Mouse (Mus musculus): ENCODE measurements at regions not wholly inside any gene's neighbourhood (a gene's known extent, or its start where the extent isn't known, plus 50 kb on each side); places are given as distances from the start of the nearest gene placed in this dataset.
"Not testable (repeated sequence)": the region's sequence is repeated elsewhere in the genome, so short reads cannot be mapped to it uniquely, and the experiment has no call there.

GRCm38 (mm10) chr4:44473511-44473910, 172.8 kb downstream of the Melk start:
- TF ChIP-seq POLR2A (IDR thresholded peaks at IDR 0.05; ENCODE audit: insufficient read length, low read depth); CEBPB (IDR thresholded peaks at IDR 0.05; ENCODE audit: insufficient read depth, poor library complexity, severe bottlenecking); TCF12 (IDR thresholded peaks at IDR 0.05; ENCODE audit: insufficient read depth, poor library complexity, severe bottlenecking); POLR2AphosphoS2 (IDR thresholded peaks at IDR 0.05; ENCODE audit: insufficient read length, low read depth); MYOD1 (IDR thresholded peaks at IDR 0.05; ENCODE audit: control insufficient read depth in 1 of 3, insufficient read length in 2 of 3, low read depth in 2 of 3): not testable (repeated sequence)

All from myocyte (in vitro differentiated cells).